In genomic region chr7:36698589-36698946, GRCm38 (mm10) we compare ENCODE assay signal across 7 mouse cellular contexts. TPM values are rescaled to one million over a fixed set of nuclear protein-coding genes. Genes with fewer than 3 reads are reported as not detected.
A peak's percentile ranks its signal among the peaks of the same experiment; 100 is the strongest.
DNase-seq lines count a peak whose midpoint lies in the region; ATAC-seq and TF ChIP-seq lines count a peak whose summit lies in the region.

No protein-coding gene starts in this region.

- H3K4me2 ChIP-seq in lung, embryonic 14.5 days: peak overlapping the region; percentile 96
- peak overlapping the region; percentile 94 for H3K4me2 ChIP-seq in intestine, embryonic 15.5 days (replicated peaks)
- peak overlapping the region; percentile 92 for H3K4me2 ChIP-seq in neural tube, embryonic 14.5 days (ENCODE audit: low read depth, low read length)

- 0% methylated on average over 16 of the region's 16 CpGs for WGBS in lung, embryonic 14.5 days
- WGBS in forebrain, embryonic 10.5 days: under 1% methylated on average over 16 of the region's 16 CpGs
- 0% methylated on average over 15 of the region's 16 CpGs for WGBS in intestine, embryonic 15.5 days
- under 1% methylated on average over 16 of the region's 16 CpGs for WGBS in neural tube, embryonic 14.5 days

- peaks cover 9% of the 10 kb centered on the region; the same call in 1 of the 2 replicates for H3K36me3 ChIP-seq in lung, embryonic 14.5 days (ENCODE audit: insufficient read depth)
- no peaks in the 10 kb centered on the region for H3K36me3 ChIP-seq in forebrain, embryonic 10.5 days (replicated peaks)
- H3K36me3 ChIP-seq in intestine, embryonic 15.5 days: no peaks in the 10 kb centered on the region
- H3K36me3 ChIP-seq in neural tube, embryonic 14.5 days (ENCODE audit: control insufficient read depth, insufficient read depth, low read length): no peaks in the 10 kb centered on the region; the same call in 1 of the 2 replicates

- ATAC-seq in lung, embryonic 14.5 days (ENCODE audit: insufficient read depth): no peak
- ATAC-seq in intestine, embryonic 15.5 days: no peak
- ATAC-seq in neural tube, embryonic 14.5 days (ENCODE audit: low read depth): peak; percentile 7; the same call in 1 of the 2 replicates
- no peak for ATAC-seq in frontal cortex, adult (ENCODE audit: low TSS enrichment)

- peak overlapping the region; percentile 94 for H3K27ac ChIP-seq in lung, embryonic 14.5 days (ENCODE audit: low read depth)
- peak overlapping the region; percentile 92 for H3K27ac ChIP-seq in forebrain, embryonic 10.5 days
- peak overlapping the region; percentile 95 for H3K27ac ChIP-seq in intestine, embryonic 15.5 days
- H3K27ac ChIP-seq in neural tube, embryonic 14.5 days (ENCODE audit: low read depth, low read length): peak overlapping the region; percentile 97

- peak overlapping the region; percentile 75 for H3K4me3 ChIP-seq in lung, embryonic 14.5 days (ENCODE audit: low read depth, low read length)
- peak overlapping the region; percentile 87 for H3K4me3 ChIP-seq in forebrain, embryonic 10.5 days
- H3K4me3 ChIP-seq in intestine, embryonic 15.5 days (replicated peaks): peak overlapping the region; percentile 80
- peak overlapping the region; percentile 81 for H3K4me3 ChIP-seq in neural tube, embryonic 14.5 days (ENCODE audit: low read depth, low read length)

- no peaks in the 10 kb centered on the region for H3K9me3 ChIP-seq in lung, embryonic 14.5 days (ENCODE audit: low read depth, low read length)
- no peaks in the 10 kb centered on the region for H3K9me3 ChIP-seq in forebrain, embryonic 10.5 days
- H3K9me3 ChIP-seq in intestine, embryonic 15.5 days: no peaks in the 10 kb centered on the region
- no peaks in the 10 kb centered on the region for H3K9me3 ChIP-seq in neural tube, embryonic 14.5 days (ENCODE audit: control insufficient read depth, low read length)

- no peak for TF ChIP-seq CTCF in lung, embryonic 14.5 days (IDR thresholded peaks at IDR 0.05; ENCODE audit: low read depth)

- H3K9ac ChIP-seq in lung, embryonic 14.5 days: peak overlapping the region; percentile 81
- H3K9ac ChIP-seq in intestine, embryonic 15.5 days: peak overlapping the region; percentile 86
- H3K9ac ChIP-seq in neural tube, embryonic 14.5 days (replicated peaks; ENCODE audit: low read depth, low read length): peak overlapping the region; percentile 95

- DNase-seq in lung, embryonic 14.5 days: no peak
- no peak for DNase-seq in lung, postnatal 10 days
- no peak for DNase-seq in forebrain, embryonic 10.5 days (ENCODE audit: extremely low spot score, low spot score)
- no peak for DNase-seq in layer of hippocampus, adult 8-10 months (ENCODE audit: low spot score in 2 of 2)

- peaks cover 20% of the 10 kb centered on the region for H3K27me3 ChIP-seq in lung, embryonic 14.5 days (ENCODE audit: insufficient read depth, low read length)
- peaks cover 70% of the 10 kb centered on the region for H3K27me3 ChIP-seq in forebrain, embryonic 10.5 days (ENCODE audit: poor library complexity, severe bottlenecking)
- peaks cover 19% of the 10 kb centered on the region for H3K27me3 ChIP-seq in intestine, embryonic 15.5 days (replicated peaks)
- H3K27me3 ChIP-seq in neural tube, embryonic 14.5 days (ENCODE audit: control insufficient read depth, insufficient read depth, low read length): no peaks in the 10 kb centered on the region

- peaks cover 5% of the 10 kb centered on the region for H3K4me1 ChIP-seq in lung, embryonic 14.5 days (ENCODE audit: insufficient read depth)
- peaks cover 56% of the 10 kb centered on the region for H3K4me1 ChIP-seq in forebrain, embryonic 10.5 days
- peaks cover 24% of the 10 kb centered on the region; the same call in 1 of the 2 replicates for H3K4me1 ChIP-seq in intestine, embryonic 15.5 days (replicated peaks)
- peaks cover 32% of the 10 kb centered on the region for H3K4me1 ChIP-seq in neural tube, embryonic 14.5 days (ENCODE audit: control insufficient read depth, insufficient read depth, low read length)

RNA-seq across cellular contexts. Expression of gene Tshz3, which starts 0.7 kb away (rescaled TPM):
- 21.1 and 23.3 TPM in 2 replicates for polyA plus RNA-seq in lung, embryonic 14.5 days (2014; fragmentation: Nextera tagmentation; extraction: Ambion mirVana)
- polyA plus RNA-seq in forebrain, embryonic 10.5 days (2016; fragmentation: Nextera tagmentation; extraction: Ambion mirVana): 3.5 and 4.5 TPM in 2 replicates
- polyA plus RNA-seq in intestine, embryonic 15.5 days (2015; fragmentation: Nextera tagmentation; extraction: Ambion mirVana): 10.2 and 11.2 TPM in 2 replicates
- 87.2 and 104 TPM in 2 replicates for polyA plus RNA-seq in neural tube, embryonic 14.5 days (2014; fragmentation: Nextera tagmentation; extraction: Ambion mirVana)
- total RNA-seq in layer of hippocampus, adult 8-10 months (2022): 10 to 100 TPM; 20.2 to 23.5 (median 21.8) TPM
